Comparison of ENCODE assay signal across 19 mouse cellular contexts in genomic region chr9:102980420-102980819, GRCm38 (mm10). TPM values are rescaled to one million over a fixed set of nuclear protein-coding genes. Genes with fewer than 3 reads are reported as not detected.
"Had no signal": no experiment of that assay in that cellular context is flagged by ENCODE, and none has a peak within 500 bp of the region (broad histone marks: within the 10 kb centered on the region; RNA-seq: fewer than 3 reads in every experiment).

No protein-coding gene starts in this region.

- H3K36me3 ChIP-seq: lung, embryonic 15.5 days; neural tube, embryonic 12.5 days; neural tube, embryonic 15.5 days; stomach, embryonic 15.5 days had no signal

- ATAC-seq: inflammation-experienced regulatory T-cells, adult 6 months had no signal

- DNase-seq: layer of hippocampus, postnatal 36 days; lung, adult 18-20 months; lung, postnatal 10 days; lung, postnatal 36 days; midbrain, embryonic 14.5 days; right cerebral cortex, adult 18-20 months; right cerebral cortex, postnatal 14 days; spleen, adult 18-20 months; thymus, postnatal 36 days had no signal

- H3K4me1 ChIP-seq: neural tube, embryonic 12.5 days; neural tube, embryonic 15.5 days had no signal

- H3K9me3 ChIP-seq: lung, embryonic 15.5 days; neural tube, embryonic 12.5 days; neural tube, embryonic 15.5 days; stomach, embryonic 15.5 days had no signal

- H3K27me3 ChIP-seq: lung, embryonic 15.5 days; neural tube, embryonic 12.5 days; neural tube, embryonic 15.5 days; stomach, embryonic 15.5 days had no signal

- H3K4me2 ChIP-seq: lung, embryonic 15.5 days; midbrain, embryonic 11.5 days; neural tube, embryonic 12.5 days; neural tube, embryonic 15.5 days; stomach, embryonic 15.5 days had no signal

- H3K4me3 ChIP-seq: layer of hippocampus, adult 2 months; left cerebral cortex, adult 2 months; lung, embryonic 15.5 days; neural tube, embryonic 12.5 days; neural tube, embryonic 15.5 days; stomach, embryonic 15.5 days had no signal

- H3K27ac ChIP-seq: kidney, postnatal 0 days; layer of hippocampus, adult 2 months; left cerebral cortex, adult 2 months; lung, embryonic 15.5 days; neural tube, embryonic 12.5 days; neural tube, embryonic 15.5 days; stomach, embryonic 15.5 days had no signal

- H3K9ac ChIP-seq: lung, embryonic 15.5 days; neural tube, embryonic 12.5 days; neural tube, embryonic 15.5 days; stomach, embryonic 15.5 days had no signal

RNA-seq across cellular contexts. Expression of gene Slco2a1, which starts 8.1 kb away (rescaled TPM):
- total RNA-seq: megakaryocyte-erythroid progenitor cell, adult 5-6 weeks had no signal
